Mouse (Mus musculus): ENCODE results near the gene Capn6.

Capn6 gene

DNA sequence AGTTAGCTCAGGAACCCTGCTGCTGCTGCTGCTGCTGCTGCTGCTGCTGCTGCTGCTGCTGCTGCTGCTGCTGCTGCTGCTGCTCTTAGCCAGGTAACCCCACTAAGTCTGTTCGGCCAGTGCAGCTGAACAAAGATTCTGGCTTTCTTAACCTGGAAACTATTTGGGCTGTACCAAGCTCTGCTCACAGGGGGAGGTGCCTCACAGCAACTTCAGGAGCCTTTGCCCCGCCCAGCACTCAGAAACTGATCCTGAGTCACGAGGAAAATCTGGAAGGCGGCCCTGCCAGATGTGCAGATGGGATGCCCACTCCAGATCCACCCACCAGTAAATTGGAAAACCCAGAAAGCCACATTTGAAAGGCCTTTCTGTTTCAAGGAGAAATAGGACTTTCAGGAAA lies at the start of gene Capn6:
Capn6 (minus strand) TSS at position 203 of the 400 bp plus-strand sequence.
- DNase-seq (ENCODE audit: low read depth, low spot score): peak; percentile 27

DNA sequence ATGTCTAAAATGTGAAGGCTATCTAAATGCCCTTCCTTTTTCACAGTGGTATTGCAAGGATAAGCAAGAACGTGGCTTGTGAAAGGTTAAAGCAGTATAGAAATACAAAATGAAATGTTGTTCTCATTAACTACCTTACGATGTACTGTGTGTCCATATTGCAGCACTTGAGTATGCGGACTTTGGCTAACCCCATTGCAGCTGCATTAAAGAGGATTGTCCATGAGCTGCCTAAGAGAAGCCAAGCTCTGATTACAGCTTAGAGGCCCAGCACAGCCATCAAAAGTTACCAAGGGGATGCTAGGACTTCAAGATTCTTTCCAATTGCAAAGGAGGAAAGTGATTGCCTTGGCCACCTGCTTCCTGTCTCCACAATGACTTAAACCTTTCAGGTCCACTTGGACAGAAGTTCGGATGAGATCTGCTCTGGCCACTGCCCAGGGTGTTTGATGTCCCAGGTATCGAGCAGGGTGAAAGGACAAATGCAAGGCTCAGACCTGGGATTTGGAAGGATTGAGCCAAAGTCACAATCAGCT lies 40.0 kb upstream of the Capn6 start:
- no peak for DNase-seq (ENCODE audit: low read depth, low spot score)

DNA sequence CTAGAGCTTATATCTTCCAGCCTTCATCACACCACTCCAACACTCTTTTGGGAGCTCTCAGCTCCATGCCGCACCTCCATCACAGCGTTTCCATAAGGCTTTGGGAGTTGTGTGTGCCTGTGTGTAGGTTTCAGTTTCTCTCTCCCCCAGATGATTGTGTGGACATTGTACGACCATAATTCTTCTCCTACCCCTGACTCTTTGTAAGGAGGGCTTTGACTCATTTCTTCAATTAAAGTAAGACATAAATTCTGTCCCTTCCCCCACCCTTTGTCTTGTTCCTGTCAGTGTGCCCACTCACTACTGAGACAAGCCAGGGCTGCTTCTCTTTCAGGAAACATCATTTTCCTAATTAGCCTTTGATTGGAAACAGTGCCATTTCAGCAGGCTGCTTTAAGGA lies 24.1 kb upstream of the Capn6 start:
- no peak for DNase-seq (ENCODE audit: low read depth, low spot score)

DNA sequence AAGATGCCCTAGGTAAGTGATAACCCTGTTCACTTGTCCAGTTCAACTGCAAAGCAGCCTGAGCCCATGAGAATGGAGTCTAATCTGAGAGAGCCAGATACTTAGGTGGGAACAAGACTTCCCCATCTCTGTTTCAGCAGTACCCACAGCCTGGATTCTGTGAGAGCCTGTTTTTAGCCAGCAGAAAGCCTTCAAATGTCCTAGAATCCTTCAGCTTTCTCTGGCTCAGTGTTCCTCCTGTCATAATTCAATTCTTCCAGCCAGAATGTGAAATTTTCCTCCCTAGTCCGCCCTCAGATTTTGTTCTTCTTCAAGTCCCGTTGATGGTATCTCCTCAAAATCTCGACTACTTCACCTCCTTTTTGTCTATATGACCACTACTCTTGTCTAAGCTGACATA lies 22.8 kb upstream of the Capn6 start:
- DNase-seq (ENCODE audit: low read depth, low spot score): no peak

DNA sequence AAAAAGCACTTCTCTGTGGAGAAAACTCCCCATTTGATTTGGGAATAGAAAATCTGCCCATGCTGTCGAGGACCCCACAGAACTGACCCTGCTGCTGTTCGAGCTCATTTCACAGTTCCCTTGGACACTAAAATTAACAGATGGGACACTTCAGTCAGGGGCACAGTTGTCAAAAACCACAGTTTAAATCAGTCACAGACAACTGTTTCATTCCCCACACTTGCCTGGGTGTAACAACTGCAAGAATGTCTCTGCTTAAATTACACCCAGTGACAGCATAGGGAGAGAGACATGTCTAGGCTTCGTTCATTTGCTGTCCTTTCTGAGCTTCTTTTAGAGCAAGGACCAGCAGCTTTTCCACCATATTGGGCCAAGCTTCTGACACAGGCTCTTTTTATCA lies 19.4 kb upstream of the Capn6 start:
- DNase-seq (ENCODE audit: low read depth, low spot score): no peak

DNA sequence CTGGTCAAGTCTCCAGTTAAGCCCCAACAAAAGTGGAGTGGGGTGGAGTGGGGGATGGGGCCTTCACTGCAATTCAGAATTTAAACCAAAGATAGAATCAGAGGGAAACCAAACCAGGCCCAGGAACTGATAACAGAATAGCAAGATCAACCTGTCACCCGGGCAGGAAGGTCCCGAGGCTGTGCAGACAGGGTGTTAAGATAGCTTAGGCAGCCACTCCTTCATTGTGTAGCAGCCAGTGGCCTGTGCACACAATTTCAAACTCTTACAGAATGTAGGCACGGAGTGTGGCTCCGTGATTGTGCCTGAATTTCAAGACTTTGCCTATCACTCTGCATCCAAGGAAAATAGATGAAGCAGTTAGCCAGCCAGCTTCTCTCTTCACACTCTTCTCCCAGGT lies 693 bp downstream of the Capn6 start:
- no peak for DNase-seq (ENCODE audit: low read depth, low spot score)

DNA sequence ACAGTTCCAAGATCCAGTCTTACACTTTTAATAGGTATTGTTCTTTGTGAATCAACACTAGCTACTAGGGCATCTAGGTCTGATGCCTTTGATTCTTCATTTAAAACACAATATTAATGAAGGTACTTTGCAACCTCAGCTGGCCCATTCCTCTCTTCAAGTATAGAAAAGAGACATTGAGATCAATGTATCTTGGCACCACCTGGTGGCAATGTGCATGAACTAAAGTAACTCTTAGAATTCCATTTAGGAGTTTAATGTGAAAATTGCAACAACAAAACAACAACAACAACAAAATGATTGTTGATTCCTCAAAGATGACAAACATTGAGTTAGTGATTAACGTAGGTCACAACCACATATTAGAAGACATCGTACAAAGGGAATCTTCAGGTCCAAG lies 8.3 kb downstream of the Capn6 start:
- no peak for DNase-seq (ENCODE audit: low read depth, low spot score)

DNA sequence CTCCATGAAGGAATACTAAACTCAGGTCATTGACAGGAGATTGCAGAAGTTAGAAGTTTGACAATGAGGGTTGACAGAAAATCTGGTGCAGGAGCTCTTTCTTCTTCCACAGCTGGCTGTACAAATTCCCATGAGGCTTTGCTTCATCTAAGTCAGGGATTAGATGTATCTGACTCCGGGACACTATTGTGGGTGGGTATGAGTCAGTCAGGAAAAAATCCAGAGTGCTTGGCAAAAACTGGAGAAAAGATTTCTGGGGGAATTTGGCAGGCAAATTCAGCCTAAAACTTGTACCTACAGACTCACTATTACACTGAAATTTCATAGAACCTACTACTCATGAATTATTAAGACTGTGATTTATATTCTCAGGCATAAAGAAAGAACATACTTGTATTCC lies 11.3 kb downstream of the Capn6 start:
- peak; percentile 4 for DNase-seq (ENCODE audit: low read depth, low spot score)

DNA sequence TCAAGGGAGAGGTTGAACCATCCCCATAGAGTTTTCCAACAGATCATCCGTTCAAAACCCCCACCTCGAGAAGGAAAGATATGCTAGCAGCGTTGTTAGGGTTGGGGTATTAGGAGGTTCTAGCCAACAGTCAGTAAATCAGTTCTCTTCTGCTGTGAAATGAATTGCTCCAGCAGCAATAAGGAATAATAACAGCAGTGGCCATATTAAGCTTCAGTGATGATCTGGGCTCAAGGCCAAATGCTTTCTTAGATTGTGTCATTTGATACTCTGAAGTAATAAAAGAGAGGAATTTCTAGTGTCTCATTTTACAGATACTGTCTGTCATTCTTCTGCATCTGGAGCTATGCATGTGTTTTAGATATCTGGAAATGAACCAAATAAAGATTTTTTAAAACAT lies 64.7 kb downstream of the Capn6 start:
- no peak for DNase-seq (ENCODE audit: low read depth, low spot score)

All from skeletal muscle tissue, adult 2 months (tissue).